Mouse (Mus musculus): ENCODE measurements around the gene Dlec1. TPM values are rescaled to one million over a fixed set of nuclear protein-coding genes. Genes with fewer than 3 reads are reported as not detected.
A peak's percentile ranks its signal among the peaks of the same experiment; 100 is the strongest.

Dlec1 gene
- polyA plus RNA-seq, 1 experiment from 2014 or later: 1.1 TPM

- no peak overlapping the region for H3K27ac ChIP-seq (replicated peaks)
- H3K36me3 ChIP-seq: no peaks in the 10 kb centered on the region
- peak overlapping the region; percentile 58 for H3K4me3 ChIP-seq
- peaks cover 75% of the 10 kb centered on the region for H3K4me1 ChIP-seq (replicated peaks)
- peak overlapping the region; percentile 81 for H3K4me2 ChIP-seq
- H3K9me3 ChIP-seq: no peaks in the 10 kb centered on the region
- H3K9ac ChIP-seq: peak overlapping the region; percentile 83
- H3K27me3 ChIP-seq: peaks cover 39% of the 10 kb centered on the region
- WGBS: 64% methylated on average over 12 of the region's 12 CpGs
- no peak for ATAC-seq (ENCODE audit: low read depth)
Observed at GRCm38 (mm10) chr9:119091581-119092310, 10.5 kb upstream of the Dlec1 start.

GRCm38 (mm10) chr9:119092473-119093418 is 9.5 kb upstream of the Dlec1 start:
- Histone ChIP-seq H3K9ac (peak overlapping the region; percentile 83), H3K4me3 (peak overlapping the region; percentile 58), H3K27ac (replicated peaks) (peak overlapping the region; percentile 65; the same call in 1 of the 2 replicates), H3K36me3 (no peaks in the 10 kb centered on the region), H3K4me1 (replicated peaks) (peaks cover 65% of the 10 kb centered on the region), H3K9me3 (no peaks in the 10 kb centered on the region), H3K4me2 (peak overlapping the region; percentile 81), H3K27me3 (peaks cover 42% of the 10 kb centered on the region)
- ATAC-seq (ENCODE audit: low read depth): no peak
- 3% methylated on average over 45 of the region's 45 CpGs for WGBS

- H3K4me1 ChIP-seq (replicated peaks): peaks cover 56% of the 10 kb centered on the region
- 10% methylated on average over 45 of the region's 45 CpGs for WGBS
- no peaks in the 10 kb centered on the region for H3K36me3 ChIP-seq
Observed at GRCm38 (mm10) chr9:119093419-119094295, 8.6 kb upstream of the Dlec1 start, which contains the start of gene Plcd1. Gene Plcd1, minus strand, starts transcription at chr9:119093502.

GRCm38 (mm10) chr9:119094462-119095109 is 7.7 kb upstream of the Dlec1 start:
- Histone ChIP-seq H3K4me3 (no peak overlapping the region), H3K9ac (0 out of 2 replicates have a peak overlapping the region, but pooled peaks have one; percentile 83), H3K4me1 (replicated peaks) (peaks cover 52% of the 10 kb centered on the region), H3K4me2 (no peak overlapping the region), H3K36me3 (no peaks in the 10 kb centered on the region), H3K27me3 (peaks cover 42% of the 10 kb centered on the region), H3K9me3 (no peaks in the 10 kb centered on the region), H3K27ac (replicated peaks) (peak overlapping the region; percentile 65; the same call in 1 of the 2 replicates)
- ATAC-seq (ENCODE audit: low read depth): no peak
- WGBS: 68% methylated on average over 13 of the region's 13 CpGs

More at GRCm38 (mm10) chr9:119093419-119094295, 8.6 kb upstream of the Dlec1 start, which contains the start of gene Plcd1:
- peak within 1 kb of the TSS; percentile 58 for H3K4me3 ChIP-seq
- no peaks in the 10 kb centered on the region for H3K9me3 ChIP-seq
- peaks cover 42% of the 10 kb centered on the region for H3K27me3 ChIP-seq
- peak within 1 kb of the TSS; percentile 65 for H3K27ac ChIP-seq (replicated peaks)
- peak within 1 kb of the TSS; percentile 81 for H3K4me2 ChIP-seq
- peak within 1 kb of the TSS; percentile 83 for H3K9ac ChIP-seq
- peak; percentile 77 for ATAC-seq (ENCODE audit: low read depth)

GRCm38 (mm10) chr9:119100177-119100898 is 1.9 kb upstream of the Dlec1 start:
- no peak overlapping the region for H3K27ac ChIP-seq (replicated peaks)
- no peak overlapping the region for H3K4me2 ChIP-seq
- no peak overlapping the region for H3K4me3 ChIP-seq
- H3K4me1 ChIP-seq (replicated peaks): peaks cover 18% of the 10 kb centered on the region
- no peaks in the 10 kb centered on the region for H3K9me3 ChIP-seq
- no peaks in the 10 kb centered on the region for H3K36me3 ChIP-seq
- H3K27me3 ChIP-seq: peaks cover 25% of the 10 kb centered on the region
- no peak overlapping the region for H3K9ac ChIP-seq
- no peak for ATAC-seq (ENCODE audit: low read depth)
- WGBS: 20% methylated on average over 15 of the region's 15 CpGs

GRCm38 (mm10) chr9:119102783-119103113 is 470 bp downstream of the Dlec1 start:
- peaks cover 18% of the 10 kb centered on the region for H3K4me1 ChIP-seq (replicated peaks)
- ATAC-seq (ENCODE audit: low read depth): 0 out of 2 replicates have a peak, but pooled peaks have one; percentile 4
- 3% methylated on average over 19 of the region's 19 CpGs for WGBS

GRCm38 (mm10) chr9:119107566-119107965 is 5.3 kb downstream of the Dlec1 start:
- Histone ChIP-seq H3K9ac (no peak overlapping the region), H3K9me3 (no peaks in the 10 kb centered on the region), H3K4me2 (no peak overlapping the region), H3K36me3 (no peaks in the 10 kb centered on the region), H3K4me1 (replicated peaks) (peaks cover 13% of the 10 kb centered on the region), H3K4me3 (no peak overlapping the region), H3K27ac (replicated peaks) (no peak overlapping the region), H3K27me3 (peaks cover 15% of the 10 kb centered on the region)
- 90% methylated on average over 4 of the region's 4 CpGs for WGBS
- no peak for ATAC-seq (ENCODE audit: low read depth)

More at GRCm38 (mm10) chr9:119102783-119103113, 470 bp downstream of the Dlec1 start:
- peak overlapping the region; percentile 57 for H3K4me3 ChIP-seq
- H3K9ac ChIP-seq: peak overlapping the region; percentile 62
- no peaks in the 10 kb centered on the region for H3K36me3 ChIP-seq
- H3K4me2 ChIP-seq: peak overlapping the region; percentile 83
- peaks cover 15% of the 10 kb centered on the region for H3K27me3 ChIP-seq
- no peak overlapping the region for H3K27ac ChIP-seq (replicated peaks)
- H3K9me3 ChIP-seq: no peaks in the 10 kb centered on the region

- Histone ChIP-seq H3K9me3 (no peaks in the 10 kb centered on the region), H3K4me2 (no peak overlapping the region), H3K4me3 (no peak overlapping the region), H3K4me1 (replicated peaks) (0 out of 2 replicates have a peak, but pooled peaks cover 7% of the 10 kb centered on the region), H3K36me3 (no peaks in the 10 kb centered on the region), H3K27ac (replicated peaks) (no peak overlapping the region), H3K9ac (no peak overlapping the region), H3K27me3 (no peaks in the 10 kb centered on the region)
- no peak for ATAC-seq (ENCODE audit: low read depth)
- 67% methylated on average over 12 of the region's 12 CpGs for WGBS
Observed at GRCm38 (mm10) chr9:119109685-119110353, 7.5 kb downstream of the Dlec1 start.

GRCm38 (mm10) chr9:119110640-119111039 is 8.4 kb downstream of the Dlec1 start:
- Histone ChIP-seq H3K27ac (replicated peaks) (0 out of 2 replicates have a peak overlapping the region, but pooled peaks have one; percentile 6), H3K9me3 (no peaks in the 10 kb centered on the region), H3K9ac (no peak overlapping the region), H3K4me1 (replicated peaks) (0 out of 2 replicates have a peak, but pooled peaks cover 7% of the 10 kb centered on the region), H3K36me3 (no peaks in the 10 kb centered on the region), H3K27me3 (no peaks in the 10 kb centered on the region), H3K4me3 (no peak overlapping the region), H3K4me2 (no peak overlapping the region)
- WGBS: 54% methylated on average over 3 of the region's 3 CpGs
- no peak for ATAC-seq (ENCODE audit: low read depth)

- Histone ChIP-seq H3K9ac (no peak overlapping the region), H3K27ac (replicated peaks) (no peak overlapping the region), H3K4me2 (no peak overlapping the region), H3K4me3 (no peak overlapping the region), H3K4me1 (replicated peaks) (peaks cover 10% of the 10 kb centered on the region; the same call in 1 of the 2 replicates), H3K27me3 (no peaks in the 10 kb centered on the region), H3K36me3 (no peaks in the 10 kb centered on the region), H3K9me3 (no peaks in the 10 kb centered on the region)
- no peak for ATAC-seq (ENCODE audit: low read depth)
- WGBS: 88% methylated on average over 17 of the region's 17 CpGs
Observed at GRCm38 (mm10) chr9:119114911-119115310, 12.6 kb downstream of the Dlec1 start.
